Mouse (Mus musculus) mouse embryonic stem cell (cell line): ENCODE measurements around the gene Tshr.
"Not testable (repeated sequence)": the region's sequence is repeated elsewhere in the genome, so short reads cannot be mapped to it uniquely, and the experiment has no call there.

Experiments
- in situ Hi-C, 2 experiments: fragments of 300-500 bp; cut with MboI; formaldehyde crosslinking; loops; 1 replicate in 1 of 2; 3 replicates in 1 of 2; pipeline ENCODE4 v1.14.3; 2019 to 2020; ENCODE audit warnings: low sequenced_read_pairs in 2 of 2, low pct_unique_long_range_greater_than_20kb in 1 of 2, mixed read lengths in 1 of 2; ENCODE audit not compliant: unreplicated experiment in 1 of 2

Gene Tshr

DNA sequence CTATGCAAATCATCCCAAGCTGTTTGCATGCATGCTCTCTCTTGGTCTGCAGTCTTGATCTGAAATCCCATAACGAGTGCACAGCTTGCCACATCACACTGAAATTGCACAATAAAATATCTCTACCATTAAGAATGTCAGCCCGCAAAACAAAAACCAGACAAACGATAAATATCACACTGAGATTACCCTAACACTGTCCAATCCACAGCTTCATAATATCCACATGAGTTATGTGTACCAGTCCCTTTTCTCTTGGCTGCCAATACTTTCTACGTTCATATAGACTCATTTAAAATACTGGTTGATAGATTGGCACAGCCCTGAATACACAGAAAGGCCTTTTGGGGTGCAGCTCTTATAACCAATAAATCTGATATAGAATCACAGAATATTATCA is 102.0 kb downstream of the Tshr start:
- in situ Hi-C loops: no loop called here

DNA sequence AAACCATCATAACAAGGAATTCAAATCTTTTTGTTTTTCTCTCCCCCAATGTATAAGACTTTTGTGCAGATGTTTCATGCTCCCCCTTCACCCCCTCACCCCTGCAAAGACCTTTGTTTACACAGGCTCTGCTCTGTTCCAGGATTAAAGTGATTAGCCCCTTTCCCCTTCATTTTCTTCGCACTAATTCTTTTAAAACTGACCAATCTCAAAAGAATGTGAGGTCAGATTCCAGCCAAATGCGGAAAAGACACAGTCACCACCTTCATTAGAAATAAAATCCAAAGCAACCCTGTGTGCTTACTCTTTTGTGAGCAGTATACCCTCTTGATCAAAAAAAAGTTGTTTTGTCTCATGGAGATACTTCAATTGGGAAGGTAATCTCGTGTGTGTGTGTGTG is 104.0 kb downstream of the Tshr start:
- in situ Hi-C loops: no loop called here

DNA sequence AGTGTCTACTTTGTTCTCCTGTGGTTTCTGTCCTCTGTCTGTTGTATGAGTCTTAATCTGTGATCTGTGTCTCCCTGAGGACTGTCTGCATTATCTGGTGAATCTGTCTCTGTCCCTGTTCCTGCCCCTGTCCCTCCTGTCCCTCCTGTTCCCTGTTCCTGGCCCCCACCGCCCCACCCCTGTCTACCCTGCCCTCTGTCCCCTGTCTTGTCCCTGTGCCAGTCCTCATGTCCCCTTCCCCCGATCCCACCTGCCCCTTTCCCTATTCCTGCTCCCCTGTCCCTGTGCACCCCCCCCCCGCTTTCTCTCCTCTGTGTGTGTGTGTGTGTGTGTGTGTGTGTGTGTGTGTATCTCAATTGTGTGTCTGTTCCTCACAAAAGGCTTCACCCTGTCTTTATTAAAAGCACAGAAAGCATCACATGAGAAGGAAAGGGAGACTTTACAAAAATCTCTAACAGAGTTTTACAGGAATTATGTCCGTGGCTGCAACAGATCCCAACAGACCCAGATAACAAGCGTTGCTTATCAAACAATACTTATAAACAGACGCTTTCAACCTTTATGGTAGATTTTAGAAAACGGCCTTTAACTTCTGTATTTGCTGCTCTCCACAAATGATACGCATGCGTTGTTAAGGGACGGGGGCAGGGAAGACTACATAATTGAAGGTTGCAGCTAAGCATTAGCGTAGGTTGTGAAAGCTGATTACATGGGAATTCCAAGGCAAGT is 111.3 kb downstream of the Tshr start:
- in situ Hi-C loops: no loop called here

DNA sequence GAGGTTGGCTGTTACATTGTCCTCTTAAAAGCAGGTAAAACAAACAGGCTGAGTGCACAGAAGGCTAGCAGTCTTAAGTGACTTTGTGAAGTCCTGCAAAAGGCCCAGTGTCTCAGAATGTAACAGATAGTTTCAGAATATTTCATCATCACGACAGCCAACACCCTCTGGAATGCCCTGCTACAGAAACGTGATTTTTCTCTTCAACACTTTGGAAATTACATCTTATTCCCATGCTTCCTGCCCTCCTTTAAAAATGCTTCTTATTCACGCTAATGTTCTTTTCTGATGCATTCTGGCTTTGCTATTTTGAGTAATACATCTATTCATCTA is 111.8 kb downstream of the Tshr start:
- in situ Hi-C loops: no loop called here

DNA sequence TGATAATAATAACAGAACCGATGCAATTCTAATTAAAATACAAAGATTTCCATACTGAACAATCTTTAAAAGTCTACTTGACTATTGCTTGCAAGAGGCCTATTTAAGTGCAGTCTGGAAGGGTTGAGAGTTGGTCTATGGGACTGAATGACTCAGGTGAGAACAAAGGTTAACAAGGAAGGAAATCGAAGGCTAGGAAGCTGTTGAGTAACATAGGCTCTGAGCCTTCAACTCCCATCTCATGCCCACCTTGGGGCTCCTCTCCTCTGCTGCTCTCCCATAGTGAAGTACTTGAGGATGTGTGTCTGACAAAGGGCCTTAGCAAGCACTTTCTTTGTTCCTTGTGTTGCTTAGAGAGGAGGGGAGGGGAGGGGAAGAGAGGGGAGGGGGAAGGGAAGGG is 116.1 kb downstream of the Tshr start:
- in situ Hi-C loops: loop anchor here in 1 of 2 experiments (25.0 kb wide), 1 partner anchor 88 kb away; no protein-coding TSS in a partner anchor

DNA sequence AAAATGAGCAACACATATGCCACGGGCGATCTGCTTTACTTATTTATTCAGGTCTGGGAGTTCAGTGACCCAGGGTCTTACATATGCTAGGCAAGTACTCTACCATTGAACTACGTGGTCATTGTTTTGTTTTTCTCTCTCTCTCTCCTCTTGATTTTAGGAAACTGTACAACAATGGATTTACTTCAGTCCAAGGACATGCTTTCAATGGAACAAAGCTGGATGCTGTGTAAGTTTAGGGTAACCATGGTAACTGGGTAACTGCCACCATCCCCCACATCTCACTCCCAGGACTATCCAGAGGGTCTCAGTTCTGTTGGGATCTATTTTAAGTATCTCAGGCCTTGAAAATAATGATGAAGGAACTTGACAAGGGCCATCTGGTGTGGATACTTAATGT is 127.4 kb downstream of the Tshr start:
- in situ Hi-C loops: loop anchor here in 1 of 2 experiments (25.0 kb wide), 1 partner anchor 99 kb away; no protein-coding TSS in a partner anchor

DNA sequence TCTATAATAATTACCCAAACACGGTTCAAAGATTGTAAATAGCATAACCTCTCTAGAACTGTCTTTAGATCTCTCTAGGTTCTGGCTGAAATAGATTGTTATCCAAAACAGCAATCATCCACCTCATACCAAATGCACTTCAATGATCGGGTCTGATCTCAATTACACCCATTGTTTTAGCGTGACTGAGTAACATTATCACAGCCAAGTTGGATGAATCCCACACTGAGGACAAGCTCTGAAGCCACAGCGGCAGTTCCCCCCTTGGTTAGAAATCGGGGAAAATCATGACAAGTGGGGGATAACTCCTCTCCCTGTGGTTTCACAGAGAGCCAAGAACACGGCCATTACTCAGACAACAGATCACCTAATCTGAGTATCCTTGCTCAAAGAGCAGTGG is 129.6 kb downstream of the Tshr start:
- in situ Hi-C loops: loop anchor here in 1 of 2 experiments (25.0 kb wide), 1 partner anchor 102 kb away; no protein-coding TSS in a partner anchor

DNA sequence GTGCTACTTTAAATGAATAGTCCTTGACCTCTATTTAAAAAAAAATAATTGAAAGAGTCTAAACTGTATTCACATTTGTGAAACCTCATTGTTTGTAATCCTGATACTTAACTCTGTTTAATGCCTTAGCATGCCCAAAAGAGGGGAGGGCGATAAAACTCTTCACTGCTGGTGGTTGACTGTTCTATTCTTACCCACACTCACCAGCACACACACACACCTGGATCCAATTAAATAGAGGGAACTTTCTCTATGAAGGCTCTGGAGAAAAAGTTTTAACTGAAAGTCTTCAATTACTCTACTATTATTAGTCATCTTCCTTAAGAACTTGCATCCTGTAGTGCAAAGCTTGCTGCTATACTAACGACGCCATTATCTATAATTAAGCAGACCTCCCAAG is 133.4 kb downstream of the Tshr start:
- in situ Hi-C loops: loop anchor here in 1 of 2 experiments (25.0 kb wide), 1 partner anchor 106 kb away; no protein-coding TSS in a partner anchor

DNA sequence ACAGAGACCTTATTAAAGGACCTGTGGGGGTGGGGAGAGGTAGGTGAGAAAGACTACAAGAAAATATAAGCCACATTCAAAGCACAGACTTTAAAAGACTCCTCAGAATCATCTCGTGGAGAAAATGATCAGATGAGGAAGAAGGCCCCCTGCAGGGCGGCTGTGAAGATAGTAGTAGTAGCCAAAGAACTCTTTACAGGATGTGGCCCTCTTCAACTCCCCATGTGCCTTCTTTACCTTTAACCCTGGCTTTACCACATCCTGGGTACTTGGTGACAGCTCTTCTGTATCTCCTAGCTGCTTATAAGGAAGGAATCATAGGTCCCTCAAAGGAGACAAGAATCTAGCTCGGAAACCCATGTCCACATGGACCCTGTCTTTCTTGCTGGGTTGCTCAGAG is 139.3 kb downstream of the Tshr start:
- in situ Hi-C loops: loop anchor here in 1 of 2 experiments (25.0 kb wide), 1 partner anchor 111 kb away; no protein-coding TSS in a partner anchor

DNA sequence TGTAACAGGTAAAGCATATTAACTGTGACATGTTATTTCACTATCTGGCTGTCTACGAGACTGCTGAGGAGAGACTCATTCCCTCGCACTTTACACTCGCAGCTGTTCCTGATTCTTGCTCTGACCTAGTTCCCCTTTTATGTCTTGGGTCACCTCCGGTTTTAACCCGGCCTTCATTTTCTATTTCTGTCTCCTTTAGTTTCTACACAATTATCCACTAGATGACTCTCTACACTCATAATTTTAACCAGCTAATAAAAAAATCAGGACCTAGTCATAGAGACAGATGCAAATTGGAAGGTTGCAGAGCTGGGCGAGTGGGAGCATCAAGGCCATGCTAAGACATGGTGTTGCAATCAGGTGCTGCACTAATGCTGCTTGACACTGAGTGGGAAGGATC is 150.2 kb downstream of the Tshr start:
- in situ Hi-C loops: loop anchor here in 1 of 2 experiments (25.0 kb wide), 1 partner anchor 122 kb away; no protein-coding TSS in a partner anchor

DNA sequence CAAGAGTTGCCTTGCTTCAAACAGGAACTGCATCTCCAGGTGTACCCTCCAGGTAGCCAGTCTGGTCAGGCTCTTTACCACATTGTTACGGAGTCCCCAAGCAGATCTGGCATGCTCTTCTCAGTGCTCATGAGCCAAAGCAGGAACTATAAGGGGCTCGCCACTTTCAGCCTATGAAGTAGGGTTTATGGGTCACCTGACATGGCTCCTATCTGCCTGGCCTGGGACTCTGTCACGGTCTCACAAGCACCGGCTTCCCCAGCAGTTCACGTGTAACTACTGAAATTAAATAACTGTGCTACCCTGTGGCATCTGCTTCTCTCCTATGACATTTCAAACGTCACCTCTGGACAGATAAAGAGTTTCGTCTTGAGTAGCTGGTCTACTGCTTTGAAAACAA is 155.8 kb downstream of the Tshr start:
- in situ Hi-C loops: loop anchor here in 1 of 2 experiments (25.0 kb wide), 1 partner anchor 128 kb away; no protein-coding TSS in a partner anchor

DNA sequence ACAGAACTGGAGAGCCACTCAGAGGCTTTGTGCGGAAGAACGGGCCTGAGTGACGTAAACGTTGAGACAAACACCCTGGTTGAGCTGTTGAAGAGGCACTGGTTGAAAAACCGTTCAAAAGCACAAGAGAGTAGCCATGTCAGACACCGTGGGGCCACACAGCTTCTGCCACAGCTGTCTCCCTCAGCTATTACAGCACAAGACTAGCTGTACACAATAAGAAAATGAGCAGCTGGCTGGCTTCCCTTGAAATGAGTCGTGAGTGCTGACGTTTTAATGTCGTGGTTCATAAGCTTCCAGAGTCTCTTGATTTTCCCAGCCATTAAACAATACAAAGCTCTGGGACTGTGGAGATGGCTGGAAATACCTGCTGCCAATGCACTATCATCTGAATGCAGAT is 165.1 kb downstream of the Tshr start:
- in situ Hi-C loops: loop anchor here in 1 of 2 experiments (25.0 kb wide), 1 partner anchor 137 kb away; no protein-coding TSS in a partner anchor

DNA sequence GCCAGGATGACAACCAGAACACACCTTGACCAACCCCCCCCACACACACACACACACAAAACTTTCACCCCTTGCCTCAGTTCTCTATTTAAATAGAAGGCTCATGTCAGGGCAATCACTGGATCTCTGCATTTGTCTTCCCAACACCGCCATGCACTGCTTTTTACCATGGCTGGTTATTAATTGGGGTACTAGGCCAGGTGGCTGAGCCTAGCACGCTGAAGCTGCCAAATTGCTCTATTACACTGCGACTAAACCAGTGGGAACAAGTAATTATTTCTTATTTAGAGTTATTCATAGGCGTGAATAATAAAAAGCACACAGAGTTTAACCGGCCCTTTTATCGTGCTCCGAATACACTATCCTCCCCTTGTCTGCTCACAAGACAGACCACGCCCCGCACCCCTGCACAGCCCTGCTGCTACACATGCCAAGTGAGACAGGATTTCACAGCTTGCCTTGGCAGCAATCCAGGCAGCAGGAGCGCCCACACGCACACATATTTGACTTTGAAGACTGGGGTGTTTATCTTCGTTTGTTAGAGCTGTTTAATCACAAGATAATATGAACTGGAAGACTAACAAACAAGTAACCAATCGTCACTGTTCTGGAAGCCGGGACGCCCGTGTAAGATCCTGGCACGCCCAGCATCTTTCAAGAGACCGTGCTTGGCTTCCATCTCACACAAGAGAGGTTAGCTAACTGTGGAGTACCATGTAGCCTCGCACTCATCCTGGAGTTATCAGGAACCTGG is 167.6 kb downstream of the Tshr start:
- in situ Hi-C loops: no loop called here

DNA sequence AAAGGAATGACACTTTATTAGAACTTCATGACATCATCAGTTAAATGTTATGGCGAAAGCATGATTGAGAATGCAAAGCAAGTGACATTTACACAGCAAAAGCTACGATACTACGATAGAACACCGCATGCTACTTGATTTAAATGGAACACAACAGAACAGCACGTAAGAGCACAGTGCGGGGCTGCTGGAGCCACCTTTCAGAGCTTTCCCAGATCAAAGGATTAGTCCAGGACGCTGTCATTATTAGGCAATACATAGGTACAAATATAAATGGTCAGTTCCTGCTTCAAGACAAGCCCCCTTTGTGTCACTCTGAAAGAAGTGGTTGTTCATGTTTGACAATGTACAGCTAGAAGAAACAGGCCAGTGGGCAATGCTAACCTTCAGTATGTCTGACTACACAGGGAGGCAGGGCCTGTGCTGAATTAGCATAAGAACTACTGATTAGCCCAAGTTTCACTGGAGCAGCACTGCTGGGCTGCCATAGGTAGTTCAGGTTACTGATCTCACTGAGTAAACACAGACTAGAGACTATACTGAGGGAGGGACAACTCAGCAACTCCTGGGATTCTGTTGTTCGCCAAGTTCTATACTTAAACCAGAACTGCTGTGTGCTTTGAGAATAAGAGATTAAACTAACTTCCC is 173.1 kb downstream of the Tshr start:
- in situ Hi-C loops: not testable (repeated sequence)

DNA sequence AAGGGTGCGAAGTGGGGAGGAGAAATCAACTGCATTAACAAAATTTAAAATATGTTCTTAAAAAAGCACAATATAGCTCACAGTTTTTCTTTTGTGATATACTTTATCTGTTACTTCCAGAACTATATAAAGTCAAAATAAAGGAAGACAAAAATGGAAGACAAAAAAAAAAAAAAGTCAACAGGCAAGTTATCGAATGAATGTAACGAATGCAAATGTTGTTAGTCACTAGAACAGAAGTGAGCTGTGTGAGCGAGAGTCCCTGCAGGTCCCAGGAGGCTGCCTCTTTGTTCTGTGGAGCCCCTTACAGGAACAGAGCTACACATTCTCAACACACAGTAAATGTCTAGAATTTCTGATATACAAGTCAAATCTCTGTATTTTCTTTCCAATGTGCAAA is 173.8 kb downstream of the Tshr start:
- in situ Hi-C loops: not testable (repeated sequence)

DNA sequence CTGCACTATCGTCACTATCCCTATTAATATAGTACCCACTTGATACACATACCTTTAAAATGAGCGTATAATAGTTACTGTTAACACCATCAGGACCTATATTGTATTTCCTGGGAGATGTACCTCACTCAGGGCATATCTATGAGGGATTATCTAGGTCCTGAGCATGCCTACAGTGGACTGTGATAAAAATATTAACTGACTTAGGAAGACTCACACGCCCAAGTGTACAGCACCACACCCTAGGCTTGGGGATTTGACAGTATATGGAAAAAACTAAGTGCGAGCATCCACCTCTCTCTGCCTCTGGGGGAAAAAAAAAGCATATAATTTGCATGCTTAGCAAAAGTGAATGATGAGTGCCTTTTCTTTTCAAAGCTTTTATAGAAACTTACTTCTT is 182.8 kb downstream of the Tshr start:
- in situ Hi-C loops: no loop called here

DNA sequence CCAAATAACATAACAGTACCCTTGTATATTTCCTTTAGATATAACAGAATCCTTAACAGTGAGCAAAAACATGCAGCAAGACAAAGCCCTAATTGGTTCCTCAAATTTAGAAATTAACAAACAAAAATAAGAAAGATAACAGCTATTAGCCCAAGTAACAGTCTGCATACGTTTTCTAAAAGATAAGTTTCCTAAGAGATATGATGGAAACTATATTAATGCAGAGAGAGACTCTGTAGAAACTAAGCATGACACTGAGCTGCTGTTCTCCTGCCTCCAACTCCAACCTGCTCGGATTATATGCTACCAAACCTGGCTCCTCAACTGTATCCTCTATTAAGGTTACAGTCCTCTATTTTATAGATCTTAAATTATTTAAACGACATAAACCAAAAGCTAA is 184.9 kb downstream of the Tshr start:
- in situ Hi-C loops: no loop called here

DNA sequence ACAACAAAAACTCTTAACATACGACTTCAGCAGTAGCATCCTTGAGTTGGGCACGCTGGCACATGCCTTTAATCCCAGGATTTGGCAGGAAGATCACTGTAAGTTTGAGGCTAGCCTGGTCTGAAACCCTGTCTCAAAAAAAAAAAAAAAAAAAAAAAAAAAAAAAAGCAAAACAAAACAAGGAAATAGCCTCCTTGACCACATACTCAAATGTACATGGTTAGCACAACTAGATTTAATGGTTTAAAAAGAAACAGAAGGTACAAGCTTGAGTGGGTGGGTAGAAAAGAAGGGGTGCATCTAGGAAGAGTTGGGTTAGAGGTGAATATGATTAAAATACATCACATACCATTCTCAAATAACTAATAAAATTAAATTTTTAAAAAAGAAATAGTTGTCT is 187.3 kb downstream of the Tshr start:
- in situ Hi-C loops: no loop called here

DNA sequence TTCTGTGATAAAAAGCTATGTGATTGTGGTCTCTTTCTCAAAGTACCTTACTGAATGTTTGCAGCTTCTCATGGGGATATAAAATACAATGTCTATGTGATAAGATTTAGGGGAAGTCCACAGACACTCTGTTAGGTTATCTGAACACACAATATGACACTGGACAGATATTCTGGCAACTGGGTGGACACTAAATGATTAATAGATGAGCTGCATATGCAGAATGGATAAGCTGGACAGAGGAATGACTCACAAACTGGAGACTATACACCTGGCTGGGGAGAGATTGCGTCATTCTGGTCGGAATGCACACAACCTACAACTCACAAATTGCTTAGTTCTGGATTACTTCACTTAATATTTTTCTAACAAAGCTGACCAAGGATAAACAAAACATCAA is 195.3 kb downstream of the Tshr start:
- in situ Hi-C loops: no loop called here
